Mouse (Mus musculus) induced T-regulatory cell, adult 2 months (primary cell): ENCODE results near the gene Pik3ap1.
"Not testable (repeated sequence)": the region's sequence is repeated elsewhere in the genome, so short reads cannot be mapped to it uniquely, and the experiment has no call there.

Source experiments
- DNase-seq: peaks from one replicate; pipeline ENCODE4 v3.0.0-alpha.2; 2012; ENCODE audit warnings: low read depth

Pik3ap1 gene

GRCm38 (mm10) chr19:41332228-41332627, 52.7 kb downstream of the Pik3ap1 start:
- peak; percentile 68 for DNase-seq

GRCm38 (mm10) chr19:41330401-41330800, 54.5 kb downstream of the Pik3ap1 start:
- DNase-seq = no peak

- DNase-seq = peak; percentile 66
Measured at GRCm38 (mm10) chr19:41329961-41330360, 54.9 kb downstream of the Pik3ap1 start.

- peak; percentile 96 for DNase-seq
Measured at GRCm38 (mm10) chr19:41328743-41329142, 56.2 kb downstream of the Pik3ap1 start.

- no peak for DNase-seq
Measured at GRCm38 (mm10) chr19:41323813-41324212, 61.1 kb downstream of the Pik3ap1 start.

- peak; percentile 38 for DNase-seq
Measured at GRCm38 (mm10) chr19:41323125-41323524, 61.8 kb downstream of the Pik3ap1 start.

- DNase-seq = no peak
Measured at GRCm38 (mm10) chr19:41321149-41321548, 63.8 kb downstream of the Pik3ap1 start.

- peak; percentile 86 for DNase-seq
Measured at GRCm38 (mm10) chr19:41317315-41318095, 67.4 kb downstream of the Pik3ap1 start.

- no peak for DNase-seq
Measured at GRCm38 (mm10) chr19:41314696-41315095, 70.2 kb downstream of the Pik3ap1 start.

GRCm38 (mm10) chr19:41313663-41314062, 71.2 kb downstream of the Pik3ap1 start:
- DNase-seq = peak; percentile 81

- DNase-seq = not testable (repeated sequence)
Measured at GRCm38 (mm10) chr19:41312587-41312986, 72.3 kb downstream of the Pik3ap1 start.

- no peak for DNase-seq
Measured at GRCm38 (mm10) chr19:41312027-41312426, 72.9 kb downstream of the Pik3ap1 start.

- DNase-seq = peak; percentile 78
Measured at GRCm38 (mm10) chr19:41310971-41311703, 73.8 kb downstream of the Pik3ap1 start.

- no peak for DNase-seq
Measured at GRCm38 (mm10) chr19:41303933-41304332, 81.0 kb downstream of the Pik3ap1 start.

GRCm38 (mm10) chr19:41303433-41303832, 81.5 kb downstream of the Pik3ap1 start:
- DNase-seq = no peak

- DNase-seq = no peak
Measured at GRCm38 (mm10) chr19:41301856-41302255, 83.0 kb downstream of the Pik3ap1 start.

- no peak for DNase-seq
Measured at GRCm38 (mm10) chr19:41299446-41299845, 85.5 kb downstream of the Pik3ap1 start.

GRCm38 (mm10) chr19:41290952-41291619, 93.8 kb downstream of the Pik3ap1 start:
- peak; percentile 54 for DNase-seq

- DNase-seq = no peak
Measured at GRCm38 (mm10) chr19:41288568-41288967, 96.3 kb downstream of the Pik3ap1 start.

GRCm38 (mm10) chr19:41287224-41287623, 97.7 kb downstream of the Pik3ap1 start:
- no peak for DNase-seq

GRCm38 (mm10) chr19:41284515-41284914, 100.4 kb downstream of the Pik3ap1 start:
- DNase-seq = no peak

- peak; percentile 15 for DNase-seq
Measured at GRCm38 (mm10) chr19:41282718-41283117, 102.2 kb downstream of the Pik3ap1 start.

GRCm38 (mm10) chr19:41282216-41282615, 102.7 kb downstream of the Pik3ap1 start:
- no peak for DNase-seq
